Mouse (Mus musculus): ENCODE measurements around the gene Mfsd4b1. TPM values are rescaled to one million over a fixed set of nuclear protein-coding genes. Genes with fewer than 3 reads are reported as not detected.

The Mfsd4b1 gene
- total RNA-seq (2014; rRNA removed; ENCODE audit: low replicate concordance) (0.97 and 3.8 TPM in 2 replicates), polyA plus RNA-seq (2015; fragmentation: Nextera tagmentation; extraction: Ambion mirVana) (2.3 and 2.4 TPM in 2 replicates)

DNA sequence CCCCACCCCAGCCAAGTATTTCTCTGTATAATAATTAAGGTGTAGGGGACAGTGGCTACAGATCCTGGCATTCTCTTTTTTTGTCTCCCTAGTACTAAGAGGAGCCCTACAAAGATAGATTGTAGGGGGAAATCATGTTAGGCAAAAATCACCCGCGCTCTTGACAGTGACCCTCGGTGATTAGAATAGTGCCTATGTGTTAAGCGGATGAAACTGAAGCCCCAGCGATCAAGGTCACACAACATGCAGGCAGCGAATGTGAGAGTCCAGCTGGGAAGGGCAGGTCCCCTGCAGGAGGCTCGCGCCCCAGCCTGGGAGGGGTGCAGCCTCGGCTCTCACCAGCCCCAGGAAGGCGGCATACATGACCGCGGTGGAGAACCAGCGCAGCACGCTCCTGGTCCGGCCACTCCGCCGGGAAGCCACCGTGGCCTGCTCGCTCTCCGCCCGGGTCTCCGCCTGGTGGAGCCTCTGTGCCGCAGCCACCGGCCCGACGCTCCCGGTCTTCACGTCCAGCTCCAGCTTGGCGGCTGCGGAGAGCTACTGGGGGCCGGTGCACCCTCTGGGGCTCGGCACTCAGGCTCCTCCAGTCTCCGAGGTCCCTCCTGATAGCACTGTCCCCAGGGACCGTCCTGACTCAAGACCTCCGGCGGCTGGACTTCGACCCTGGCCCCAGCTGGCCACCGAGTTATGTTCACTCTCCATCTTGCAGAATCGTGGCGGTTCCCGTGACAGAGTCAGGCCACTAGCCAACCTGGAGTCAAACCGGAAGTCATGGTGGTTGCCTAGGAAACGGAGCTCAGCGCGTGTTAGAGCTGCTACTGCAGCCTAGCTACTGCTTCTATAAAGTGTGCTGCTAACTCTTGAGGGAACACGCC, at the start of gene Mfsd4b1:
Mfsd4b1 (minus strand) TSS at position 715 of the 875 bp plus-strand sequence.
- WGBS = 2% methylated on average over 45 of the region's 46 CpGs
- TF ChIP-seq CTCF (IDR thresholded peaks at IDR 0.05; ENCODE audit: low read depth) (peak; percentile 24; the same call in 1 of the 2 replicates), EP300 (IDR thresholded peaks at IDR 0.05; ENCODE audit: low read depth) (no peak)

DNA sequence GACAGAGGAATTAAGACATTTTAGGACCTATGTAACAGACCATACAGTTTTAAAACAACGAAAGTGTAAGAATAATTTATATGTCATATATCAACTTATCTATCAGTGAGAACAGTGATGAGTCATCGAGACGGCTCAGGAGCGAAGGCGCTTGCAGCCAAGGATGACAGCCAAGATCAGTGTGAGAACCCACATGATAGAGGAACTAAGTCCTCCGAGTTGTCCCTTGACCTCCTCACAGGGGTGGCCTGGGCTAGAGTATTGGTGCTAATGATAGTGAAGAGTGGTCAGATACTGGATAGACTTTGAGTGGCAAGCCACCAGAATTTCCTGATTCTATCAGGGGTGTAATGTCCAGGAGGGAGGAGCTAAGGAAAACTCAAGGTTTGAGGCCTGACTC, 48.5 kb upstream of the Mfsd4b1 start:
- ATAC-seq (ENCODE audit: insufficient read depth, low read depth) (no peak), DNase-seq (ENCODE audit: low spot score) (no peak)
- no peak overlapping the region for H3K4me2 ChIP-seq (ENCODE audit: low read depth, low read length)

More for the DNA sequence above, at the start of gene Mfsd4b1:
- peak; percentile 96 for ATAC-seq (ENCODE audit: insufficient read depth, low read depth)
- Histone ChIP-seq H3K4me1 (ENCODE audit: control insufficient read depth, insufficient read depth) (peaks cover 13% of the 10 kb centered on the region), H3K9ac (replicated peaks; ENCODE audit: low read depth, low read length) (peak within 1 kb of the TSS; percentile 41), H3K4me2 (ENCODE audit: low read depth, low read length) (peak within 1 kb of the TSS; percentile 80), H3K9me3 (replicated peaks; ENCODE audit: control insufficient read depth, low read length) (0 out of 2 replicates have a peak, but pooled peaks cover 4% of the 10 kb centered on the region), H3K27me3 (ENCODE audit: control insufficient read depth, insufficient read depth, low read length) (no peaks in the 10 kb centered on the region), H3K4me3 (ENCODE audit: low read depth, low read length) (peak within 1 kb of the TSS; percentile 59), H3K36me3 (replicated peaks; ENCODE audit: control insufficient read depth, insufficient read depth, low read length) (no peaks in the 10 kb centered on the region), H3K27ac (ENCODE audit: low read depth) (peak within 1 kb of the TSS; percentile 81)
- peak; percentile 93 for DNase-seq (ENCODE audit: low spot score)

DNA sequence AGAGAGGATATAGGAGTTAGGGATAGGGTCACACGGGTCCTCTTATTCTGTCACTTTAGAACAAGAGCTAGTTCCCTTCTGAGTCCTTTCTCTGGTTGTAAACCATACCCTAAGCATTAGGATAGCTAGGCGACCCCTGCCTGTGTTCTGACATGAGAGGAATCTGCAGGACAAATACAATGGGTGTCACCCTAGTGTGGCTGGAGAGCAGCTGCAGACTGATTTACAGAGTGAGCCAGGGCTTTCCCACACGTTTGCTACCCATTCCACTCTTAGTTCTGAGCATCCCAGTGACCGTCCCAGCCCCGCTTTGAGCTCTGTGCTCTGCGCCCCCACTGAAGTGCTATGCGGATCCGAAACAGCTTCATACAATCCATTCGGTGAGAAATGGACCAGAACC, 45.6 kb upstream of the Mfsd4b1 start:
- Histone ChIP-seq H3K4me3 (ENCODE audit: low read depth, low read length) (no peak overlapping the region), H3K27ac (ENCODE audit: low read depth) (no peak overlapping the region; the same call in 1 of the 2 replicates), H3K36me3 (replicated peaks; ENCODE audit: control insufficient read depth, insufficient read depth, low read length) (no peaks in the 10 kb centered on the region; the same call in none of the 2 replicates), H3K9me3 (replicated peaks; ENCODE audit: control insufficient read depth, low read length) (no peaks in the 10 kb centered on the region), H3K4me1 (ENCODE audit: control insufficient read depth, insufficient read depth) (peaks cover 5% of the 10 kb centered on the region; the same call in 1 of the 2 replicates), H3K4me2 (ENCODE audit: low read depth, low read length) (no peak overlapping the region), H3K27me3 (ENCODE audit: control insufficient read depth, insufficient read depth, low read length) (no peaks in the 10 kb centered on the region), H3K9ac (replicated peaks; ENCODE audit: low read depth, low read length) (no peak overlapping the region)
- 81% methylated on average over 9 of the region's 9 CpGs for WGBS
- TF ChIP-seq EP300 (IDR thresholded peaks at IDR 0.05; ENCODE audit: low read depth) = no peak
- no peak for TF ChIP-seq CTCF (IDR thresholded peaks at IDR 0.05; ENCODE audit: low read depth)
- no peak for ATAC-seq (ENCODE audit: insufficient read depth, low read depth)
- no peak for DNase-seq (ENCODE audit: low spot score)

More for the DNA sequence above, 48.5 kb upstream of the Mfsd4b1 start:
- 74% methylated on average over 6 of the region's 6 CpGs for WGBS
- no peak overlapping the region for H3K9ac ChIP-seq (replicated peaks; ENCODE audit: low read depth, low read length)
- TF ChIP-seq CTCF (IDR thresholded peaks at IDR 0.05; ENCODE audit: low read depth) = no peak
- TF ChIP-seq EP300 (IDR thresholded peaks at IDR 0.05; ENCODE audit: low read depth) = no peak
- peaks cover 10% of the 10 kb centered on the region; the same call in 1 of the 2 replicates for H3K4me1 ChIP-seq (ENCODE audit: control insufficient read depth, insufficient read depth)
- H3K4me3 ChIP-seq (ENCODE audit: low read depth, low read length) = no peak overlapping the region
- H3K27me3 ChIP-seq (ENCODE audit: control insufficient read depth, insufficient read depth, low read length) = no peaks in the 10 kb centered on the region
- no peak overlapping the region for H3K27ac ChIP-seq (ENCODE audit: low read depth)
- H3K9me3 ChIP-seq (replicated peaks; ENCODE audit: control insufficient read depth, low read length) = no peaks in the 10 kb centered on the region
- peaks cover 3% of the 10 kb centered on the region; the same call in 1 of the 2 replicates for H3K36me3 ChIP-seq (replicated peaks; ENCODE audit: control insufficient read depth, insufficient read depth, low read length)

DNA sequence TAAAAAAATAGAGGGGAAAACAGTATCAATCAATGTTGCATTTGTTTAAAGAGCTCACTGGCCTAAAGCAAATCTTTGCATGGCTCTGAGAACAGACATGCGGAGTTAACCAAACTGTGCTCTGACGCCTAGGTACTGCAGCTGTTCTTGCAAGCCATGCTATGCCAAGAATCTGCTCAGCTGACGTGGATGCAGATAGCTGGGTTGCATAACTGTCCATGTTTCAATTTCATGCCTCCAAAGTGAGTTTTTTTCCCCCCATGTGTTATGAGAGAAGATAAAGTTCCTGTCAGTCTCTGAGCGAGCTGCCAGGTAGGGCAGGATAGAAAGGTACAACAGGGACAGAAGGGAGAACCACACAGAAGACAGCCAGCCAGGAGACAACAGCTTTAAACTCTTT, 44.2 kb upstream of the Mfsd4b1 start:
- no peaks in the 10 kb centered on the region for H3K27me3 ChIP-seq (ENCODE audit: control insufficient read depth, insufficient read depth, low read length)
- H3K4me1 ChIP-seq (ENCODE audit: control insufficient read depth, insufficient read depth) = peaks cover 5% of the 10 kb centered on the region; the same call in 1 of the 2 replicates
- H3K4me2 ChIP-seq (ENCODE audit: low read depth, low read length) = peak overlapping the region; percentile 18; the same call in 1 of the 2 replicates
- no peak overlapping the region for H3K9ac ChIP-seq (replicated peaks; ENCODE audit: low read depth, low read length)
- ATAC-seq (ENCODE audit: insufficient read depth, low read depth) (peak; percentile 88), DNase-seq (ENCODE audit: low spot score) (peak; percentile 80)
- TF ChIP-seq CTCF (IDR thresholded peaks at IDR 0.05; ENCODE audit: low read depth) (no peak), EP300 (IDR thresholded peaks at IDR 0.05; ENCODE audit: low read depth) (peak; percentile 88)
- no peaks in the 10 kb centered on the region; the same call in 1 of the 2 replicates for H3K36me3 ChIP-seq (replicated peaks; ENCODE audit: control insufficient read depth, insufficient read depth, low read length)
- no peak overlapping the region for H3K4me3 ChIP-seq (ENCODE audit: low read depth, low read length)
- WGBS = 22% methylated on average over 4 of the region's 4 CpGs
- H3K9me3 ChIP-seq (replicated peaks; ENCODE audit: control insufficient read depth, low read length) = no peaks in the 10 kb centered on the region
- H3K27ac ChIP-seq (ENCODE audit: low read depth) = peak overlapping the region; percentile 70

DNA sequence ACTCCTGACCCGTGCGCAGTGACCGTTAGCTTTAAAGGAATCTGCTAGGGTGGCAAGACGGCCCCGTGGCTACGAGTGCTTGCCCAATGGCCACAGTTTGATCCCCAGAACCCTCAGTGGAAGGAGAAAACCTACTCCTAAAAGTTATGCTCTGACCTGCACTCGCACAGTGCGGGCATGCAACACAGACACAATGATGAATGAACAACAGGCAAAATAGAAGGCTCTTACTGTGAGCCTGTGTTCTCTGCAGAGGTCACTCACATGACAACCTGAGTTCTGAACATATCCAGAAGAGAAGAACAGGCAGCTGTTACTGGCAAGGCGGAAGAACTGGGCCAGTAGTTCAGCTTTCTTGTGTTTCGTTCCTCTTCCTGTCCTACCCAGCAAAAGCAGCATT, 43.5 kb upstream of the Mfsd4b1 start:
- DNase-seq (ENCODE audit: low spot score) (peak; percentile 19), ATAC-seq (ENCODE audit: insufficient read depth, low read depth) (peak; percentile 56)
- TF ChIP-seq CTCF (IDR thresholded peaks at IDR 0.05; ENCODE audit: low read depth) = no peak
- no peak overlapping the region for H3K4me2 ChIP-seq (ENCODE audit: low read depth, low read length)
- WGBS = 74% methylated on average over 10 of the region's 10 CpGs
- no peaks in the 10 kb centered on the region for H3K9me3 ChIP-seq (replicated peaks; ENCODE audit: control insufficient read depth, low read length)
- no peaks in the 10 kb centered on the region; the same call in 1 of the 2 replicates for H3K36me3 ChIP-seq (replicated peaks; ENCODE audit: control insufficient read depth, insufficient read depth, low read length)
- H3K27me3 ChIP-seq (ENCODE audit: control insufficient read depth, insufficient read depth, low read length) = no peaks in the 10 kb centered on the region
- H3K27ac ChIP-seq (ENCODE audit: low read depth) = peak overlapping the region; percentile 70
- peaks cover 5% of the 10 kb centered on the region; the same call in 1 of the 2 replicates for H3K4me1 ChIP-seq (ENCODE audit: control insufficient read depth, insufficient read depth)
- no peak overlapping the region for H3K4me3 ChIP-seq (ENCODE audit: low read depth, low read length)
- H3K9ac ChIP-seq (replicated peaks; ENCODE audit: low read depth, low read length) = no peak overlapping the region
